Mouse (Mus musculus) liver, adult 2 months (tissue): ENCODE measurements at regions not wholly inside any gene's neighbourhood (a gene's known extent, or its start where the extent isn't known, plus 50 kb on each side); places are given as distances from the start of the nearest gene placed in this dataset.

Experiments
- DNase-seq: peaks from one replicate; pipeline ENCODE4 v3.0.0-alpha.2; 2011; ENCODE audit warnings: low read depth, low spot score; ENCODE audit errors: extremely low read depth
- H3K27ac ChIP-seq: fragments of 200-500 bp; replicated peaks from 2 replicates; pipeline ENCODE4 v1.5.1; 2012; ENCODE audit warnings: low read depth, mild to moderate bottlenecking, control low read depth, inconsistent platforms, low read length; ENCODE audit not compliant: insufficient read depth
- H3K27me3 ChIP-seq: fragments of 200-500 bp; 2 replicates; pipeline ENCODE4 v1.6.1; 2012; ENCODE audit warnings: mild to moderate bottlenecking, moderate library complexity, low read length, inconsistent platforms; ENCODE audit not compliant: control insufficient read depth, insufficient read depth
- H3K36me3 ChIP-seq: fragments of 200-500 bp; 2 replicates; pipeline ENCODE4 v1.6.1; 2012; ENCODE audit warnings: low read length, inconsistent platforms; ENCODE audit not compliant: control insufficient read depth, insufficient read depth
- H3K4me1 ChIP-seq: fragments of 200-500 bp; 2 replicates; pipeline ENCODE4 v1.6.1; 2011; ENCODE audit warnings: low read length; ENCODE audit not compliant: control insufficient read depth, insufficient read depth
- H3K4me3 ChIP-seq: fragments of 200-500 bp; 2 replicates; pipeline ENCODE4 v1.5.1; 2011; ENCODE audit warnings: low read depth, mild to moderate bottlenecking, control low read depth, low read length, moderate library complexity; ENCODE audit not compliant: insufficient read depth
- H3K79me2 ChIP-seq: fragments of 200-500 bp; 2 replicates; pipeline ENCODE4 v1.6.1; 2012; ENCODE audit warnings: inconsistent platforms, mild to moderate bottlenecking, low read length, moderate library complexity; ENCODE audit not compliant: control insufficient read depth, insufficient read depth
- H3K9ac ChIP-seq: fragments of 200-500 bp; 2 replicates; pipeline ENCODE4 v1.6.1; 2012; ENCODE audit warnings: low read depth, mild to moderate bottlenecking, control low read depth, inconsistent platforms, low read length
- CTCF ChIP-seq: fragments of 200-500 bp; IDR thresholded peaks from 2 replicates; pipeline ENCODE4 v1.5.1; 2011; ENCODE audit warnings: low read depth, low read length, control low read depth
- POLR2A ChIP-seq: fragments of 200-500 bp; IDR thresholded peaks from 2 replicates; pipeline ENCODE4 v1.6.1; 2011; ENCODE audit warnings: low read length, control low read depth; ENCODE audit not compliant: insufficient read depth; ENCODE audit errors: extremely low read depth
- WGBS: fragments of 180-500 bp; shearing (Covaris S2); methylation state at CpG from one replicate; pipeline ENCODE4 v1.1.7; 2018; 5-methylcytosine and 5-hydroxymethylcytosine counted together

DNA sequence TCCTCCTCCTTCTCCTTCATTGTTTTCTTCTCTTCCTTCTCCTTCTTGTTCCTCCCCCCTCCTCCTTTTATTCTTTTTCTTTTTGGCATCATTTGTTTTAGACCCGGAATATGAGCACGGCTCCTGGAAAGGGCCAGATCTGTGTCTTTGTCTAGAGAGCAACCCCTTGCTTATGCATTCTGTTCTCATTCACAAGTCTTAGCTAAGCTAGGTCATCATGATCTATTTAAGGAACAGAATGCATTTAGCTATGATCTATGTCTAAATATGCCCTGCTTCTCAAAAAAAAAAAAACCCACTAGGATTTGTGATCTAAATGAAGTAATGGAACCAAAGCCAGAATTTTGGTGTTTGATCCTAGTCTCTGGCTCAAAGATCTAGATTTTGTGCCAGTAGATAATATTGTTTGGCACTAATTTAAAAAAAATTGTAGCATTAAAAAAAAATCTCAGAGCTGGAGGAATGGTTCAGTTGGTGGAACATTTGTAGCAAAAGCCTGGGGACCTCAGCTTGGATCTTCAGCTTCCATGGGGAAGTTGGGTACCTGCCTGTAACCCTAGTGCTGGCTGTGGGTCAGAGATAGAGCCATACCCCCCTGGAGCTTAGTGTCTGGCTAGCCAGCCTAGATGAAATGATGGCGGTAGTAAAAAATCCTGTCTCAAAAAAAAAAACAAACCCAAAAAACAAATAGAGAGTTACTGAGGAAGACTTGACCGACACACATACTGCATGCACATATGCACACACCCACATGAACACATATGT lies 100.5 kb upstream of the Got2 start:
- no peak for DNase-seq
- Histone ChIP-seq H3K4me1 (no peaks in the 10 kb centered on the region), H3K27ac (no peak overlapping the region), H3K79me2 (no peaks in the 10 kb centered on the region), H3K36me3 (no peaks in the 10 kb centered on the region), H3K4me3 (no peak overlapping the region), H3K27me3 (no peaks in the 10 kb centered on the region), H3K9ac (no peak overlapping the region)
- 93% methylated on average over 4 of the region's 4 CpGs for WGBS
- TF ChIP-seq CTCF (no peak), POLR2A (no peak)

DNA sequence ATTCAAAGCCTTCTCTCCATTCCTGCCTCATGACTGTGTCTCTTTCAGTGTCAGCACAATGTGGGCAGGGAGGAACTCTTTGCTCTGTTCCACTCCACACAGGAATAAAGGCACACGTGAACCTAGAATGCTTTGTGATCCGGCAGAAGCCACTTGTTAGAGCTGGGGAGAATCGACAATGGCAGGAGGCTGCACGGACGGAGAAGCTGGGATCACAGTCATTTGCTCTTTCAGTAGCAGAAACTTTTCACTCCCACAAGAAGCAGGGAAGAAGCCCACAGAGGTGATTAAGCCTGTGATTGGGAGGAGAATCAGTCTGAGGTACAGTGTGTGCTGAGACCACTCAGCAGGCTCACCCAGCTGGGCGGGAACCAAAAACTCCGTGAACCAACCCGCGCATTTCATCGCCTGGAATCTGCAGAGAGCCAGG lies 98.7 kb upstream of the Got2 start:
- Histone ChIP-seq H3K27ac (no peak overlapping the region), H3K27me3 (no peaks in the 10 kb centered on the region), H3K4me1 (no peaks in the 10 kb centered on the region), H3K4me3 (no peak overlapping the region), H3K79me2 (no peaks in the 10 kb centered on the region), H3K36me3 (no peaks in the 10 kb centered on the region), H3K9ac (no peak overlapping the region)
- TF ChIP-seq POLR2A, result no peak
- no peak for TF ChIP-seq CTCF
- DNase-seq, result no peak
- WGBS, result 41% methylated on average over 10 of the region's 10 CpGs

DNA sequence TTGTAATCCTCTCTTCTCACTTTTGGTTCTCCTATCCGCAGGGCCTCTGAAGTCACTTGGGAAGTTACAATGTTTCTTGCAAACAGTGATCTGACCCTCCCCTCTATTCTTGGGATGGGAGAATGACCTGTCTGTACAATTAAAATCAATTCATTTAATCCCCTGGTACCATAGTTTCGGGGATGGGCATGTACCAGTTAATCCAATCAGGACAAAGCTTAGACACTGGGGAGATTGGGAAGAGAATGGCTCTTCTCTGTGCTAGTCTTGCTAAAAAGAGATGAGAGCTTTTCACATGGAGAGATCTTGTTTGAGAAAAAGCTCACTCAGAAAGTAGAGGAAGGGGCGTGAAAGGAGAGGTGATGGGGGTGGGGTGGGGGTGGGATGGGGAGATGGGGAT lies 98.1 kb upstream of the Got2 start:
- Histone ChIP-seq H3K27me3 (no peaks in the 10 kb centered on the region), H3K27ac (no peak overlapping the region), H3K36me3 (no peaks in the 10 kb centered on the region), H3K4me1 (no peaks in the 10 kb centered on the region), H3K4me3 (no peak overlapping the region), H3K79me2 (no peaks in the 10 kb centered on the region), H3K9ac (no peak overlapping the region)
- 54% methylated on average over 3 of the region's 3 CpGs for WGBS
- DNase-seq, result no peak
- TF ChIP-seq POLR2A, result no peak
- TF ChIP-seq CTCF, result no peak

DNA sequence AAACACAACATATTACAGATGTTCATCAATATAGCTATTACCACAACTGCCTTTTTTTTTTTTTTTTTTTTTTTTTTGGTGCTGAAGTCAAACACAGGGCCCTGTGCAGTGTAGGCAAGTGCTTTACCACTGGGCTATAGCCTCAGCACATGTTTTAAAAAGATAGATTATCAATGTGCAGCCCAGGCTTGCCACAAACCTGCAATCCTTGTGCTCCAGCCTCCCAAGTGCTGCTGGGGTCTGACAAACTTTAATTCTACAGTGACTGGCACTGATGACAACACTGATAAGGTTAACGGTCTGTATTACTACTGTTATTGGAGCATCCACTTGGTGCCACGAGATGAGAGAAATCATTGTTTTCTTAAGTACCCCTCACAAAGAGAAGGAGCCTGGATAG lies 95.3 kb upstream of the Got2 start:
- H3K27ac ChIP-seq, result no peak overlapping the region
- no peaks in the 10 kb centered on the region for H3K36me3 ChIP-seq
- TF ChIP-seq POLR2A, result no peak
- no peak for TF ChIP-seq CTCF
- no peak for DNase-seq
- no peaks in the 10 kb centered on the region for H3K27me3 ChIP-seq
- H3K9ac ChIP-seq, result no peak overlapping the region
- no peaks in the 10 kb centered on the region for H3K79me2 ChIP-seq
- H3K4me1 ChIP-seq, result no peaks in the 10 kb centered on the region
- 64% methylated on average over 2 of the region's 2 CpGs for WGBS
- H3K4me3 ChIP-seq, result no peak overlapping the region

DNA sequence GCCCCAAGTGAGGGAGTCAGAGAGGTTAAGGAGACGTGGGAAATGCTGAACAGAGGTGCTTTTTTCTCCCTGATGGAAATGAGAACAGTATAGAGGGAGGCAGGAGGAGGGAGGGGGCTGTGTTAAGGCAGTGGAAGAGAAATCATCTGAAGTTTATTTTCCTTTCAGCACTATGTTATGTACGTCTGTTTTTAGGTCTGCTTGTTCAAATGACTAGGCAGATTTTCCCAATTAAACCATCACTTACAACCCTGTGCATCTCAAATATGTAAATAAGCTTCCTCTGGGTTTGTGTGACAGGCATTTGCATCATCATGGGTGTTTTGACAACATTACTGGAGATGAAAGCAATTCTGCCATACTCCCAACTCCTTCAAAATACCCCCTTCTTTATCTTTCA lies 92.1 kb upstream of the Got2 start:
- Histone ChIP-seq H3K79me2 (no peaks in the 10 kb centered on the region), H3K27me3 (no peaks in the 10 kb centered on the region), H3K27ac (no peak overlapping the region), H3K4me1 (no peaks in the 10 kb centered on the region), H3K9ac (no peak overlapping the region), H3K4me3 (no peak overlapping the region), H3K36me3 (no peaks in the 10 kb centered on the region)
- WGBS, result 34% methylated on average over 2 of the region's 2 CpGs
- TF ChIP-seq POLR2A, result no peak
- no peak for TF ChIP-seq CTCF
- no peak for DNase-seq

DNA sequence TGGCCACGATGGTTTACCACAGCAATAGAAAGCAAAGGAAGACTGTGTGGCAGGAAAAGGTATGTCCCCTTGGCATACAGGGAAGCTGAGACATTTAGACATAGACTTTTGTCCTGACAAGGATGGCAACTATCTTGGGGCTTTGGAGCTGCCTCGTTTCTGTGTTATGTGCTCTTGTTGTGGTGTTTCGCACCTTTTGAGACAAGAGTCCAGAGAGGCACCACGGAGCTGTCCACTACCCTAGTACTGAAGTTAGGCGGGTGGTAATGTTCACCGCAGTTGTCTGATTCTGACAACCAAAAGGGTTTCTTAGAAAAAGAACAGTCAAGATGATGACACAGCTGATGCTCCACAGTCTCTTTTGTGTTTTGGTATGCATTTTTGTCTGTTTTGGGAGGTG lies 90.9 kb upstream of the Got2 start:
- Histone ChIP-seq H3K4me3 (no peak overlapping the region), H3K9ac (no peak overlapping the region), H3K4me1 (no peaks in the 10 kb centered on the region), H3K27me3 (no peaks in the 10 kb centered on the region), H3K27ac (no peak overlapping the region), H3K36me3 (no peaks in the 10 kb centered on the region), H3K79me2 (no peaks in the 10 kb centered on the region)
- 53% methylated on average over 6 of the region's 6 CpGs for WGBS
- no peak for TF ChIP-seq POLR2A
- TF ChIP-seq CTCF, result no peak
- no peak for DNase-seq
